Mouse (Mus musculus) hindbrain, embryonic 10.5 days (tissue): ENCODE results near the gene Ubxn6. TPM values are rescaled to one million over a fixed set of nuclear protein-coding genes. Genes with fewer than 3 reads are reported as not detected.
A peak's percentile ranks its signal among the peaks of the same experiment; 100 is the strongest.

Experiments
- DNase-seq: peaks from one replicate; pipeline ENCODE4 v3.0.0-alpha.2; 2017; ENCODE audit warnings: low spot score
- H3K27ac ChIP-seq: fragments of 300-500 bp; sonication (generic); 2 replicates; pipeline ENCODE4 v1.5.1; 2016; ENCODE audit warnings: mild to moderate bottlenecking, moderate library complexity
- H3K27me3 ChIP-seq: fragments of 300-500 bp; sonication (generic); 2 replicates; pipeline ENCODE4 v1.6.1; 2016; ENCODE audit warnings: mild to moderate bottlenecking; ENCODE audit not compliant: poor library complexity, insufficient read depth, severe bottlenecking
- H3K36me3 ChIP-seq: fragments of 300-500 bp; sonication (generic); 2 replicates; pipeline ENCODE4 v1.6.1; 2016; ENCODE audit warnings: mild to moderate bottlenecking, moderate library complexity
- H3K4me1 ChIP-seq: fragments of 300-500 bp; sonication (generic); replicated peaks from 2 replicates; pipeline ENCODE4 v1.6.1; 2016; ENCODE audit warnings: mild to moderate bottlenecking
- H3K4me3 ChIP-seq: fragments of 300-500 bp; sonication (generic); 2 replicates; pipeline ENCODE4 v1.5.1; 2016; ENCODE audit warnings: mild to moderate bottlenecking, moderate library complexity
- H3K9me3 ChIP-seq: fragments of 300-500 bp; sonication (generic); 2 replicates; pipeline ENCODE4 v1.6.1; 2016; ENCODE audit warnings: mild to moderate bottlenecking, moderate library complexity
- WGBS: fragments of 180-500 bp; shearing (Covaris S2); methylation state at CpG from one replicate; pipeline ENCODE4 v1.1.7; 2016; 5-methylcytosine and 5-hydroxymethylcytosine counted together
- polyA plus RNA-seq: library from polyadenylated mRNA; unstranded; fragments of >200 nt; fragmentation: Nextera tagmentation; extraction: Ambion mirVana; gene quantifications from 2 replicates; pipeline ENCODE4 v1.2.1, GENCODE M21; 2016

Ubxn6 gene
- 38.7 and 52.7 TPM in 2 replicates for polyA plus RNA-seq

GRCm38 (mm10) chr17:56074827-56075208 lies at the start of gene Ubxn6:
Ubxn6 (minus strand) TSS chr17:56075028.
- Histone ChIP-seq H3K4me1 (peaks cover 27% of the 10 kb centered on the region), H3K27me3 (no peaks in the 10 kb centered on the region), H3K36me3 (peaks cover 32% of the 10 kb centered on the region), H3K4me3 (peak within 1 kb of the TSS; percentile 87), H3K9me3 (no peaks in the 10 kb centered on the region), H3K27ac (peak within 1 kb of the TSS; percentile 91)
- peak; percentile 97 for DNase-seq
- WGBS: 0% methylated on average over 35 of the region's 35 CpGs

DNA sequence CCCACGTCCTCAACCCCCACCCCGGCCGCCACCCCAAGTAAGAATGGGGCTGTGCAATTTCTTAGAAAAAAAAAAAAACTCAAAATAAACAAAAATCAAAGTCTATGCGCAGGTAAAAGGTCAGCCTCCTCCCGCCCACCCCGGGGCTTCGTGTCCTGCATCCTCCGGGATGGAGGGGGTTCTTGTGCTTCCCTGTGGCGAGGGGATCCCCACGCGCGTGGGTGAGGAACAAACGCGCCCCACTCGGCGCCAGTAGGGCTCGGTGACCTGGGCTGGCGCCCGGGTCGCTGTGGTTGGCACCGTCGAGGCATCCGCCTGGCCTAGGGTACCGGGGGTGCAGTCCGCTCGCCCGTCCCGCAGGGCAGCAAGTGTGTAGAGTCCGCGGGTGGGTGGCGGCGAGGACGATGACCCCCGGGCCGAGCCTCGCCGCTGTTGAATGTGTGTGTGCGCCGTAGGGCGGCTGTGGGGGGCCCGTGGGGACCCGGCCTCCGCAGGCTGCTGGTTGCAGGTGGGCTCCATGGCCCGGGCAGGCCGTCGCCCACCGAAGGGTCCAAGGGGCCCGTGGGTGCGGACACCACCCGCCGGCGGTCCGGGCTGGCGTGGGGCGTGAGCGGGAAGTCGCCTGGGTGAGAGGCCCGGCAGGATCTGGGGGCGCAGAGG lies 49.0 kb upstream of the Ubxn6 start:
- 42% methylated on average over 59 of the region's 59 CpGs for WGBS
- H3K27me3 ChIP-seq: peaks cover 74% of the 10 kb centered on the region
- peak overlapping the region; percentile 82 for H3K27ac ChIP-seq
- H3K4me1 ChIP-seq: peaks cover 26% of the 10 kb centered on the region
- peak overlapping the region; percentile 54 for H3K4me3 ChIP-seq
- peaks cover 32% of the 10 kb centered on the region for H3K36me3 ChIP-seq
- DNase-seq: no peak
- H3K9me3 ChIP-seq: peaks cover 19% of the 10 kb centered on the region

- Histone ChIP-seq H3K4me3 (peak overlapping the region; percentile 20; the same call in 1 of the 2 replicates), H3K9me3 (peaks cover 19% of the 10 kb centered on the region), H3K4me1 (peaks cover 26% of the 10 kb centered on the region), H3K27me3 (peaks cover 80% of the 10 kb centered on the region), H3K27ac (no peak overlapping the region), H3K36me3 (peaks cover 29% of the 10 kb centered on the region)
- DNase-seq: no peak
- WGBS: 88% methylated on average over 12 of the region's 12 CpGs
Observed at GRCm38 (mm10) chr17:56123161-56123560, 48.3 kb upstream of the Ubxn6 start.

DNA sequence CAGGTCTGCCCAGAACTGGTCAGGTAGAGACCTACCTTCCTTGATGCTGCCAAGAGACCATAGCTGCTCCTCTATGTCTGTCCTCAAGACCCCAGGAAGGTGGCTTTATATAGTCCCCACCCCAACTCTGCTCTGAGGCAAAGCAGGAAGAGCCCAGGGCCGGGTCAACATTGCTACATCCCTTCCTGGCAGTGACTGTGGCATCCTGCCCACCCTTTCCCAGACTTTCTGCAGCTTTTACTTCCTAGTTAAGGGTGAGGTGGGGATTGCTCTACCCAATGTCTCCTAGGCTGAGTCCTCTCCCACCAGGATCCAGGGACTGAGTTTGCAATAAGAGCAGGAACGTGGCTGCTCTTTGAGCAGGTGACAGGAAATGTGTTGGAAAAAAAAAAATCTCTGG lies 47.0 kb upstream of the Ubxn6 start, which contains the start of gene Lrg1:
Gene Lrg1, minus strand, starts transcription at position 176 of the 400 bp plus-strand sequence.
- H3K27me3 ChIP-seq: peaks cover 92% of the 10 kb centered on the region
- WGBS: 66% methylated on average over 2 of the region's 2 CpGs
- no peak for DNase-seq
- peaks cover 16% of the 10 kb centered on the region for H3K36me3 ChIP-seq
- H3K27ac ChIP-seq: no peak within 1 kb of the TSS
- H3K4me3 ChIP-seq: no peak within 1 kb of the TSS; the same call in 1 of the 2 replicates
- H3K4me1 ChIP-seq: peaks cover 35% of the 10 kb centered on the region
- peaks cover 19% of the 10 kb centered on the region for H3K9me3 ChIP-seq

DNA sequence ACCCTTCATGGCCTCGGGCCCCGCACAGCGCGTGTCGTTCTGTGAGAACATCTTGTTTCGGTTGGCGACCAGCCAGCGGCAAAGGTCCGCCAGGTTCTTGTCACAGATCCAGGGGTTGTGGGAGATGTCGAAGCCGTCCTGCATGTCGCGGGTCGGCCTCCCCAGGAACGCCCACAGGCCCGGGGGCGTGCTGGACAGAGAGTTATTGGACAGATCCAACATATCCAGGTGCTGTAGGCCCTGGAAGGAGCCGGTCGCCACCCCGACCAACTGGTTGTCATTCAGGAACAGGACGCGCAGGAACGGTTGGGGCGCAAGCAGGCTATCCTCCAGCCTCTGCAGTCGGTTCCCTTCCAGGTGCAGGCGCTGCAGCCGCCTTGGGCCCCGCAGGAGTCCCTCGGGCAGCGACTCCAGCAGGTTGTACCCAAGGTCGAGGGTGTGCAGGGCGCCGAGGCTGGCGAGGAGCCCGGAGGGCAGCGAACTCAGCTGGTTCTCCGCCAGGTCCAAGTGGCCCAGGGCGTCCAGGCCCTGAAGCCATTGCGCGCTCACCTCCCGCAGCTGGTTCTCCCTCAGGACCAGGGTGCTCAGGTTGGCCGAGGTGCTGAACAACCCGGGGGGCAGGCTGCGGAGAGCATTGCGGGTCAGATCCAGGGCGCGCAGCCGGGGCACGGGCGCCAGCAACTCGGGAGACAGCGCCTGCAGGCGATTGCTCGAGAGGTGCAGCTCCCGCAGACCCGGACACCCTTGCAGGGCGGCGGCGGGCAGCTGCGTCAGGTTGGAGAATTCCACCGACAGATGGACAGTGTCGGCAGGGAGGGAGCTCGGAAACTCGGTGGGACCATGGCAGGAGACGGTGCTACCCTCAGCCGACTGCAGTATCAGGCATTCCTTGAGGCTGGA lies 45.4 kb upstream of the Ubxn6 start:
- H3K4me3 ChIP-seq: peak overlapping the region; percentile 25; the same call in 1 of the 2 replicates
- DNase-seq: no peak
- H3K36me3 ChIP-seq: peaks cover 15% of the 10 kb centered on the region
- peaks cover 38% of the 10 kb centered on the region for H3K4me1 ChIP-seq
- H3K27me3 ChIP-seq: peaks cover 96% of the 10 kb centered on the region
- 7% methylated on average over 66 of the region's 66 CpGs for WGBS
- no peak overlapping the region for H3K27ac ChIP-seq
- H3K9me3 ChIP-seq: peaks cover 19% of the 10 kb centered on the region

GRCm38 (mm10) chr17:56119431-56119830 lies 44.6 kb upstream of the Ubxn6 start:
- no peak for DNase-seq
- peaks cover 34% of the 10 kb centered on the region for H3K4me1 ChIP-seq
- H3K27ac ChIP-seq: no peak overlapping the region
- 44% methylated on average over 12 of the region's 12 CpGs for WGBS
- no peak overlapping the region for H3K4me3 ChIP-seq
- H3K27me3 ChIP-seq: peaks cover 92% of the 10 kb centered on the region
- H3K36me3 ChIP-seq: peaks cover 15% of the 10 kb centered on the region
- peaks cover 19% of the 10 kb centered on the region for H3K9me3 ChIP-seq

- H3K4me3 ChIP-seq: peak within 1 kb of the TSS; percentile 51
- H3K9me3 ChIP-seq: peaks cover 8% of the 10 kb centered on the region
- 0 out of 2 replicates have a peak within 1 kb of the TSS, but pooled peaks have one; percentile 50 for H3K27ac ChIP-seq
- H3K4me1 ChIP-seq: peaks cover 33% of the 10 kb centered on the region
- peaks cover 70% of the 10 kb centered on the region for H3K27me3 ChIP-seq
- WGBS: 1% methylated on average over 27 of the region's 27 CpGs
- peak; percentile 64 for DNase-seq
- H3K36me3 ChIP-seq: no peaks in the 10 kb centered on the region
Observed at GRCm38 (mm10) chr17:56117251-56117710, 42.5 kb upstream of the Ubxn6 start, which contains the start of gene Plin5. Plin5 (minus strand) TSS chr17:56117596.

- peaks cover 59% of the 10 kb centered on the region for H3K27me3 ChIP-seq
- H3K4me3 ChIP-seq: no peak overlapping the region
- WGBS: 78% methylated on average over 10 of the region's 10 CpGs
- no peak for DNase-seq
- H3K27ac ChIP-seq: no peak overlapping the region
- no peaks in the 10 kb centered on the region for H3K36me3 ChIP-seq
- no peaks in the 10 kb centered on the region for H3K9me3 ChIP-seq
- peaks cover 33% of the 10 kb centered on the region for H3K4me1 ChIP-seq
Observed at GRCm38 (mm10) chr17:56116193-56116592, 41.4 kb upstream of the Ubxn6 start.

DNA sequence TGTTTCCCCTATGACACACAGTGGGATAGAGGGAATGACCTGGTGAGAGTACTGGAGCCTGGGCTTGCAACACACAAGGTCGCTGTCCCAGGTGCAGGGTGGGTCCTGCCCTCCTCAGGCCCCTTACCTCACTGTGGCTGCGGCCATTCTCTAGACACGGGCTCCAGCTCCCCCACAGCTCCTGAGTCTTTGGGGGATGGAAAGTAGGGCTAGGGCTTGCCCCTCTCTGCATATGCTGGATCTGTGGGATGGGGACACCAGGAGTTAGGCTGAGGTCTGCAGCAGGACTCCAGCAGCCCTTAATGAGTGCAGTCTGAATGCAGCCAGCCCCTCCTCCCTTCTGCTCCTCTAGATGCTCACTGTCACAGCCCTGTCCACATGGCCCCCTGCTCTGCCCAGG lies 37.9 kb upstream of the Ubxn6 start:
- no peaks in the 10 kb centered on the region for H3K9me3 ChIP-seq
- peaks cover 19% of the 10 kb centered on the region for H3K4me1 ChIP-seq
- no peak overlapping the region for H3K4me3 ChIP-seq
- H3K27ac ChIP-seq: no peak overlapping the region
- no peak for DNase-seq
- 63% methylated on average over 3 of the region's 3 CpGs for WGBS
- H3K36me3 ChIP-seq: peaks cover 11% of the 10 kb centered on the region
- peaks cover 27% of the 10 kb centered on the region for H3K27me3 ChIP-seq

- DNase-seq: peak; percentile 74
- 49% methylated on average over 5 of the region's 5 CpGs for WGBS
- Histone ChIP-seq H3K9me3 (no peaks in the 10 kb centered on the region), H3K27ac (no peak overlapping the region), H3K27me3 (peaks cover 18% of the 10 kb centered on the region), H3K4me3 (no peak overlapping the region), H3K36me3 (peaks cover 14% of the 10 kb centered on the region), H3K4me1 (peaks cover 11% of the 10 kb centered on the region)
Observed at GRCm38 (mm10) chr17:56111864-56112263, 37.0 kb upstream of the Ubxn6 start.

DNA sequence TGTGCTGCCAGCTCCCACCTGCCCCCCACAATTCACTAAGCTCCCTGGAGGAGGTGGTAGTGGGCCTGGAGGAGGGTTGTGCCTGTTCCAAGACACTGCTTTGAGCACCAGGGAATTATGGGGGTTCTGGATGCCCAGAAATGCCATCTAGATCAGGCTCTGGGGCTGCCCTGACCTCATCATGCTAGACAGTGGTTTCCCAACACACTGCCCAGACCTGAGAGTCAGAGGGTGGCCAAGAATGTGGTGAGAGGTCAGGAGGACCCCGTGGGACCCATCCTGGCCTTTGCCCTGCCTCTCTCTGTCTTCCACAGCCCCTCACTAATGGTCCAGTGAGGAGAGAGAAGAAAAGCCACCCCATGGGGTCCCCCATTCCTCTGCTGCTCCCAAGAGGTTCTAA lies 36.2 kb upstream of the Ubxn6 start:
- Histone ChIP-seq H3K27ac (no peak overlapping the region), H3K4me3 (no peak overlapping the region)
- WGBS: 69% methylated on average over 1 of the region's 1 CpGs

DNA sequence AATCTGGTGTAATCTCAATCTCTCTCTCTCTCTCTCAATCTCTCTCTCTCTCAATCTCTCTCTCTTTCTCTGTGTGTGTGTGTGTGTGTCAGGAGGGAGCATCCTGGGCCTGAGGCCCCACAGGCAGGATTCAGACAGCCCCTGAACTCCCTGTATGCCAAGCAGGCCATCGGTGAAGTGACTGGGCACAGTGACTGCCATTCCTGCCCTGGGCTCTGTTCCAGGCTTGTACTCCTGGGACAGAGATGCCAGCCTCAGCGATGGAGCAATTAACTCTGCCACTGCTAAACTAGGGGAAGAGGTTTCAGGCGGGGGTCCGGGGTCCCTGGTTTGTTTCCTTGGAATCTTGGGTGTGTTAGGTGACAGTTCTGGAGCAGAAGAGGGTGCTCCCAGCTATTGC lies 35.7 kb upstream of the Ubxn6 start:
- Histone ChIP-seq H3K36me3 (peaks cover 15% of the 10 kb centered on the region), H3K9me3 (no peaks in the 10 kb centered on the region)
- 75% methylated on average over 4 of the region's 4 CpGs for WGBS

More for the DNA sequence above, 36.2 kb upstream of the Ubxn6 start:
- Histone ChIP-seq H3K27me3 (peaks cover 10% of the 10 kb centered on the region), H3K4me1 (peaks cover 7% of the 10 kb centered on the region), H3K36me3 (peaks cover 15% of the 10 kb centered on the region), H3K9me3 (no peaks in the 10 kb centered on the region)
- DNase-seq: no peak

More for the DNA sequence above, 35.7 kb upstream of the Ubxn6 start:
- no peak for DNase-seq
- no peak overlapping the region for H3K4me3 ChIP-seq
- H3K4me1 ChIP-seq: peaks cover 7% of the 10 kb centered on the region
- H3K27me3 ChIP-seq: 0 out of 2 replicates have a peak, but pooled peaks cover 6% of the 10 kb centered on the region
- H3K27ac ChIP-seq: no peak overlapping the region
